Mouse (Mus musculus) layer of hippocampus, postnatal 36 days (tissue): ENCODE results near the gene Ptp4a2. TPM values are rescaled to one million over a fixed set of nuclear protein-coding genes. Genes with fewer than 3 reads are reported as not detected.
"Not testable (repeated sequence)": the region's sequence is repeated elsewhere in the genome, so short reads cannot be mapped to it uniquely, and the experiment has no call there.

ENCODE experiments used
- DNase-seq, 2 experiments: peaks; one replicate each; pipeline ENCODE4 v3.0.0; 2022
- total RNA-seq, 2 experiments: library from RNA; stranded (reverse); gene quantifications; 2 replicates each; pipeline ENCODE4 v1.2.3; 2021

The Ptp4a2 gene
- total RNA-seq, 2 experiments from 2014 or later: 139 to 141 TPM

DNA sequence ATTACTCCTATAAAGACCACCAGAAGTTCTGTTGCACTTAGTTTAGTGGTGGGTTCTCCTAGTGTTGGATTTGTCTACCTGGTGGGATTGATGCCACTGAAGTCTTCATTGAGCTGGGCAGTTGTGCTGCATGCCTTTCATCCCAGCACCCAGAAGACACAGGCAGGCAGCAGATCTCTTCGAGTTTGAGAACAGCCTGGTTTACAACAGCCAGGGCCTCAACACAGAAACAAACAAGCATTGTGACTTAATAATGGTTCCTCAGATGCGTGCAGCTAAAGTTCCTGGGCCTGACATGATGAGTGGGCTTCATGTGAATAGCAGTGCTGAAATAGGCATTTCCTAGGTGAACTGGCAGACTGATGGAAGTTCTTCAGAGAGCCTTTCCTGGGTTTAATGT is 42.0 kb downstream of the Ptp4a2 start:
- no peak for DNase-seq

DNA sequence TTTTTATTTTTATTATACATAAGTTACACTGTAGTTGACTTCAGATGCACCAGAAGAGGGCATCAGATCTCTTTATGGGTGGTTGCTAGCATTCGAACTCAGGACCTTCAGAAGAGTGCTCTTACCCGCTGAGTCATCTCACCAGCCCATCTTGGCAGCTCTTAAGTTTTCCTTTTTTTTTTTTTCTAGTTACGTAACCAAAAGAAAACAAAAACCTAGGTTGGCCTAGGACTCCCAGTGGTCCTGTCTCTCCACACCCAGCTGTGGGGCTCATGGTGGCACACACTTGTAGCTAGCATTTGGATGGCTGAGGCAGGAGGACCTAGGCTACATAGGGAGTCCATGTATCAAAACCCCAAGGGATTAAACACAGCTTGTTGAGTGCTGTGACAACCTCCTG is 43.0 kb downstream of the Ptp4a2 start:
- DNase-seq: no peak

DNA sequence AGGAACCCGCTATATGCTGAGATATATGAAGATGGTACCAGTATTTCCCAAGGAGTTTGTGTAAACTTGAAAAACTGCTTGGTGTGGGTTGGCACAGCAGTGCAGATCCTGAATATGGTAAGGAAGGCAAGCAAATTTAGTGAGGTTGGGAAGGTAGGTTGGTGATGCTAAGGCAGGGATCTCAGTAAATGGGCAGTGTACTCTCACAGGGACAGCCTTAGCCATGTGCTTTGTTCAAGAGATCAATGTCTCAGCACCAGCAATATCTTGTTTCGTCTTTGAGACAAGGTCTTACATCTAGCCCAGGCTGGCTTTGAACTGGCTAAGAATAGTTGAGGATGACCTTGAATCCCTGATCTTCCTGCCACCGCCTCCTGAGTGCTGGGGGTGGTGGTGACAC is 43.6 kb downstream of the Ptp4a2 start:
- DNase-seq: no peak

DNA sequence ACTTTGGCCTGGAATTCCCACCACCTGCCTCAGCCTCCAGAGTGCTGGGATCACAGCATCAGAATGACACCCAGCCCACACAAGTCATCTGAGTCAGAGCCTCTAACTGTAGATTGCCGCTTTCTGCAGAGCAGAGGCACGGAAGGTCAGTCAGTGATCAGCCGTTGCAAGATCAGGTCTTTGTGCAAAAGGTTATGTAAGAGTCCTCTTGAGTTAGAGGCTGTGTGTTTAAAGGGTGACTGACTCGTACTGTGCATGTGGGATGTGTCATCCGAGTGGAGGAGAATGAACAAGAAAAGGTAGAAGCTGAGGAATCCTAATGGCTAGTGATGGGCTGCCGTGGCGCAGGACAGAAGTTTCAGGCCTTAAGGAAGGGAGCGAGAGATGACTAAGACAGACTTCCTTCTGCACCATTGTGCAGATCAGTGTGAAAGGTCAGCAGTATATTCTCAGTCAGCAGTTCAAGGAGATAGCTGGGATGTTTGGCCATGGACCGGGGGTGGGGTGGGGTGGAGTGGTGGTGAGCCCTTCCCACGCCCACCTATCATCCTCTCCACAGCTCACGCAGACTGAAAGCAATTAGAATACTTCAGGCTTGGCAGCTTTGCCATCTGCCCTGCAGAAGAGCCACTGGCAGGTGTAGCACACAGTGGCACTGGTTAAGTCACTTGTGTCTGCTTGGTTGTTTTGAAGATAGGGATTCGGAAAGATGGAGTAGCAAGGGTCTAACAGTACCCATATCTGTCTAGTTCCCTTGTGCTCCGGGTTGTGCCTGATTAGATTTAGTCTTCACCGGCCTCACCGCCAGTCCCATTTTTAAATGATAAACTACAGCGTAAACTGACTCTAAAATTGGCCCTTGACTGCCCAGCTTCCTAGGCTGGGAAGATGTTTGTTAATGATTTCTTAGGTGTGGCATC is 44.3 kb downstream of the Ptp4a2 start:
- DNase-seq: no peak

DNA sequence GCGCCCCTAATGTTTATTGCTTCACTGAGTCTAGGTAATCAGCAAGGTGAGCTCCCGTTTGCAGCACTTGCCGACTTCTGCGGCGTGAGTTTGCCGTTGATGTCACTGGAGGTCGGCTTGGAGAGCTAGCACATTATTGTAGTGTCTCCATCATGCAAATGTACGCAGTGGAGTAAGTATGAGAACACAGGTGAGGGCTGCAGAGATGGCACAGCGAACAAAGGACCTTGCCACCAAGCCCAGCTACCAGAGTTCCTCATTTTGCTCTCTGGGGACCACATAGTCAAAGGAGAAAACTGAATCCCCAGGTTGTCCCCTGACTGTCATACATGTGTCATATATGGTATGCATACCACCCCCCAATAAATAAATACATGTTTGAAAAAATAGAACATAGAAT is 49.4 kb downstream of the Ptp4a2 start:
- DNase-seq: no peak

DNA sequence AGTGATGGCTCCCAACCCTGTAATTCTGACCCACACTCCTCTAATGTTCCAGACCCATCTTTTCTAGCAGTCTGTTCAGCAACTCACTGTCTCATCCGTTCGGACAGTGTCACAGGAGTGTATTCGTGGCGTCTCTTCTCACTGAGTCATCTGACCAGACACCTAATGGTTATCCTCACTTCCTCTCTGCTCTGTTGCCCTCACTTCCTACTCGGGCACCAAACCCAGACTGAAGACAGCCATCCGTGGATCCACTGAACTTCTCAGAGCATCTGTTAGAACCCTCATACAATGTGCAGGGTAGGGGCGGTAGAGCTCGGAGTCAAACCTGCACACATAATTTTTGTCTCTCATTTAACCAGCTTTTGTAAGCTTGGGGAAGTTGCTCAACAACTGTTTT is 50.4 kb downstream of the Ptp4a2 start:
- no peak for DNase-seq

DNA sequence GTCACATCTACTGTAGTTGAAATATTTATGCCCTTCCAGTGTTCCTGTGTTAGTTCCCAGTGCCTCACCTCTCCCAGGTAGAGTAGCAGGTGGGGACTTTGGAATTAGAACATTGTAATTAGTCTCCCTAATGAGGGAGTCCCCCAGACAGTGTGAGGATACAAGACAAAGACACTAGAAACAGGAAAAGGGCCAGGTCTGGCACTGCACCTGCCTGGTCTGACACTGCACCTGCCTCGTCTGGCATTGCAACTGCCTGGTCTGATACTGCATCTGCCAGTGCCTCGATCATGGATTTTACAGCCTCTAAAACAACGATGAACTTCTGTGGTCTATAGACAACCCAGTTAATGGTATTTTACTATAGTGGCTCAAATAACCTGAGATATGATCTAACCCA is 51.3 kb downstream of the Ptp4a2 start:
- DNase-seq: no peak

DNA sequence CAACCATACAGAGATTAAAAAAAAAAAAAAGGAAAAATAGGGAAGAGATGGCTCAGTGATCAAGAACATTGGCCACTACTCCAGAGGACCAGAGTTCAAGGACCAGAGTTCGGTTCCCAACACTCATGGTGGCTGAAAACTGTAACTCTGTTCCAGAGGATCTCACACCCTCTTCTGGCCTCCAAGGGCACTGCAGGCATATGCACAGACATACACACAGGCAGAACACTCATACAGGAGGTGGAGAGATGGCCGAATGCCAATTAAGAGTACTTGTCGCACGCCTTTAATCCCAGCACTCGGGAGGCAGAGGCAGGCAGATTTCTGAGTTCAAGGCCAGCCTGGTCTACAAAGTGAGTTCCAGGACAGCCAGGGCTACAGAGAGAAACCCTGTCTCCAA is 55.2 kb downstream of the Ptp4a2 start:
- DNase-seq: not testable (repeated sequence)

DNA sequence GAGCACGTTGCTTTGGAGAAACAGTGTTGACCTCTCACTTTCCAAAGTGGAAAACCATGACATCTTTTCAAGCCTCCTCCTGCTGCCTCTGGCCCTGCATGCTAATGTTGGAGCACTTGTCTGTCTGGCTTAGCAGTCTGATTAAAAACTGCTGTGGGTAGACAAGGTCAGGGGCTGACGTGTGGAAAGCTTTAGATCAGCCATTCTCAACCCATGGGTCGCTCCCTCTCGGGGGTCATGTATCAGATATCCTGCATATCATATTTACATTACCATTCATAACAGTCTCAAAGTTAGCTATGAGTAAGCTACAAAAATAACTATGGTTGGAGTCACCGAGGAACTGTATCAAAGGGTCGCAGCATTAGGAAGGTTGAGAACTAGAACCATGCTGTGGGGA is 57.2 kb downstream of the Ptp4a2 start:
- no peak for DNase-seq

DNA sequence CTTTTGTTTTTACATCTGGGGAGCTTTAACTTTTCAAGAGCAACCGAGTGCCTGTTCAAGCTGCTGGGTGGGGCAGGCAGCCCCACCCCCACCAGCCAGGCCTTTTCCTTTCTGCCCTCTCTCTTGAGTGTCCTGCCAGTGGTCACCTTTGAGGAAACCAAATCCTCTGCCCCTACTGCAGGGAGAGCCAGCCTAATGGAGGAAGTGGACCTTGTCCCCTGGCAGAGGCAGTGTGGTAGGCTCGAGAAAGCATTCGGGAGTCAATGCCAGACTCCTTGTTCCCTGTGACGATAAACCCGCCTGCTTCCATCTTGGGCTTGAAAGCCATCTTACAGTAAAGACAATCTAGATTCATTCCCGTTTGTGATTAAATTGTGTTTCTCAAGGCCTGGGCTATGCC is 59.5 kb downstream of the Ptp4a2 start:
- DNase-seq: no peak

DNA sequence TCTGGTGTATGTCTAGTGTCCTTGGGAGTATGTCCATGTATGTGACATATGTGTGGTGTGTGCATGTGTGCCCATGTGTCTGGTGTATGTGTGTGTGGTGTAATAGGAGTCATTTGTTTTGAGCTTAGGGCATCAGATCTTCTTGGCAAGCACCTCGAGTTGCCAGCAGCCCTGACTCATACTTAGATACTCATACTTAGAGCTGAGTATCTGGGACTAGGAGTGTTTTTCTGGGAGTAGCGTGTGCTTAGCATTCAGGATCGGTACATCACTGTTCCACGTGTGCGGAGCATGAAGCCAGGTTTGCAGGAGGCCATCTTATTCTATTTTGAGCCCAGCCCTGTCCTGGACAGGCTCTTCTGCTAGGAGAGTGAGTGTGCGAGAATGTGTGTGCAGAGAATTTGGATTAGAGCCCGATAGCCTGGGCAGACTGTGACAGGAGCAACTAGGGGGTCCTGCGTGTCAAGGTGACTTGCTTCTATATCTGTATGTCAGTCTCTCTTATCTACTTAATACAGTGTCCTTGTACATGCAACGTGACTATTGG is 61.4 kb downstream of the Ptp4a2 start:
- no peak for DNase-seq

DNA sequence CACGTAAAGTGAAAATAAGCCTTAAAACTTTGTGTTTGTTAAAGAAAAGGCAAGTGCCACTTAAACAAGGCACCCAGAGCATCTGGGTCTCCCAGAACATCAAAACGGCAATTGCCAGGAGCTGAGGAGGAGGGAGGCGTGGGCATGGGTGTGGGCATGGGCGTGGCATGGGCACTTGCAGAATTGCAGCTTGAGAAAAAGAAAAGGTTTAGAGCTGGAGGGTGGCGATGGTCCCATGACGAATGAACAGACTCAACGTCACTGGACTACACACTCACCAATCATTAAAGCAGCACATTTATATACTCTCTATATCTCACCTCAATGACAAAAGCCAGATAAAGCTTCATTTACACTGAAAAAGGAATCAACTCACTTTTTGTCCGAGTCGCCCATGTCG is 63.8 kb downstream of the Ptp4a2 start:
- no peak for DNase-seq

DNA sequence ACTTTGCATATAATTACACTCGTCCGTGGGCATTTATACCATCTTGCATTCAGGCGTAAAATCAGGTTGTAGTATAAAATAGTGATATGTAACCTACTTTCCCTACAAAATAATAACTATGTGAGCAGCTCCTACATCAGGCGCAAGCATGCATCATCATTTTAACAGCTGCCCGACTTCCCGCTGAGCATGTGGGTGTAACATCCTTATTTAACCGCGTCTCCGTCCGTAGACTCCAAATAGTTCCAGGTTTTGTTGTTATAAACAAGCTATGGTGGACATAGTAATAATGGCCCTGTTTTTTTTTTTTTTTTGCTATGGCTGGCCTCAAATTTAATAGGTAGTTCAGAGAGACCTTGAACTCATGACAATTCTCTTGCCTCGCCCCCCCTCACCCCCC is 64.4 kb downstream of the Ptp4a2 start:
- no peak for DNase-seq

DNA sequence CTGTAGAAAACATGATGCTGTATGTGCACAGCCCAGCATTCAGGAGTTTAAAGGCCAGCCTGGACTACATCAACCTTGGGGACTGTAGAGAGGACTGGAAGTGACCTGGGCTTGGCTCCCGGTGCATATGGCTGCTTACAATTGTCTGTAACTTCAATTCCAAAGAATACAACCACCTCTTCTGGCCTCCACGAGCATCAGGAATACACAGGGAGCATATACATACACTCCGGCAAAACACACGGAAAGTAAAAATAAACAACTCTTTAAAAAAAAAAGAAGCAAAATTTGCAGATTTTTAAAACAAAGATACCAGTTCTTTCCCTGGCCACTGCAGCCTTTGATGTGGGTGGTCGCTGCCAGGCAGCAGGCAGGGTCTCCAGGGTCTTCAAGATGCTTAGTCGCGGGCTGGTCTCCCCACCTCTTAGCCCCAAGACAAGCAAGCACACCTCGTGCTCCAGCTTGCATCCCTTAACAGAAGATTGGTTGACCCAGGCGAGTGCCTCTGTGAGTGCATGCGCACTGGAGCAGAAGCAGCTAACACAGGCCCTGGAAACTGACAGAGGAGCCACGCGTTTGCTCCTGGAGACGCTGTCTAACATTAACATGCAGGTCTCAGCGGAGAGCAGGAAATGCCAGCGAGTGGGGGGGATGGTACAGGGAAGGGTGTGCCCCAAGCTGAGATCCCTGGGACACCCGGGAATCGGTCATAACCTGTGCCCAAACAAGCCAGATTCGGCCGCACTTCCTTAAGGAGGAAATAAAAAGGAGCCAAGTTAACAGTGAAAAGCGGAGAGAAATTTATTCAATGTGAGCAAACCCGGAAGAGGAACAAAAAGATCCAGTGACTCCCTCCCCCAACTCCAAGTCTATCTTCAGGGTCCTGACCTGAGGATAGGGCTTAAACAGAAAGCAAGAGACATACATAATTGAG is 66.1 kb downstream of the Ptp4a2 start:
- DNase-seq: peak; percentile 62 to 66

DNA sequence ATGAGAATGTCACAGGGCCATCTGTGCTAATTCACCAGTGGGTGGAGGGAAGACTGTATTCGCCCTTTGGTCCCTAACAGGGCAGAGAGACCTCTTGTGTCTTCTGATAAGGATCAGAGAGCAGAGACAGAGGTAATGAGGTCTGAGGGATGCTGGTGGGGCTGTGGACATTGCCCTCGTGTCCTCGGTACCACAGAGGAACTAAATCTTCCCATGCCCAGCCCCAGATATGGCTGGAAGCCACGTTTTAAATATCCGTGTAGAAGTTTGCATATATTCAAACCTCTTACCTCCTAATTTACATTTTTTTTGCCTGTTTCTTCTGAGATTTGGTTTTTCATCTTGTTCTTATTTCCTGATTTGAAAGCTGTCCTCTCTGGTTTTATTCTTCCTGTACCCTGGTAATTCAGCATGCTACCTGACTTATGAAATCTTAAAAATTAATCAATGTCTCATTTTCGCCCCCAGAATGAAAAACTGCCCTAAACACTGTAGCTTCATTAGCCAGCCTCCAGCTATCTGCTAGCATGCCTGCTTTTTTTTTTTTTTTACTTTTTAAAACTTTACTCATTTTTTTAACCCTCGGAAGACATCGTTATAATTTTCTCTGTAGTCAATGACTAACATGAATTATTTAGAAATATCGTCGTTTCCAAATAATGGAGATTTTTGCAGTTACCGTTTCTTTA is 67.1 kb downstream of the Ptp4a2 start:
- DNase-seq: no peak

DNA sequence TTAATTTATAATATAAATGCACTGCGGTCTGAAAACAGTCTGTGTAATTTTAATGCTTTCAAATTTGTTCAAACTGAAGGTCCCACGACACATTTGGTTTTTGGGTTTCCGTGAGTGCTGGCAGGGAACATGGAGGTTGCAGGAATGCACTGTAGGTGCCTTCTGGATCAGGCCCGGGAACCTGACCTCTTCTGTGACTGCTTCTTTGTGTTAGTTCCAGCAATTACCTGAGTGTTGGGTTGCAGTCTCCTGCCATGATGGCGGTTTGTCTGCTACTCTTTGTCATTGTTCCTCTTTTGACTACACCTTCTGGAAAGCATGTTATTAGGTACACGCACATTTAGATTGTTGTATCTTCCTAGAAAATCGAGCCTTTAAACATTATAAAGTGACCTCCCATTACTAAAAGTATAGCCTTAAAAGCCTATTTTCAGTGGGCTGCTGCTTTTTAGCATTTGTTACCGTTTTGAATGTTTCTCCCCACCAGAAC is 67.7 kb downstream of the Ptp4a2 start:
- DNase-seq: no peak

DNA sequence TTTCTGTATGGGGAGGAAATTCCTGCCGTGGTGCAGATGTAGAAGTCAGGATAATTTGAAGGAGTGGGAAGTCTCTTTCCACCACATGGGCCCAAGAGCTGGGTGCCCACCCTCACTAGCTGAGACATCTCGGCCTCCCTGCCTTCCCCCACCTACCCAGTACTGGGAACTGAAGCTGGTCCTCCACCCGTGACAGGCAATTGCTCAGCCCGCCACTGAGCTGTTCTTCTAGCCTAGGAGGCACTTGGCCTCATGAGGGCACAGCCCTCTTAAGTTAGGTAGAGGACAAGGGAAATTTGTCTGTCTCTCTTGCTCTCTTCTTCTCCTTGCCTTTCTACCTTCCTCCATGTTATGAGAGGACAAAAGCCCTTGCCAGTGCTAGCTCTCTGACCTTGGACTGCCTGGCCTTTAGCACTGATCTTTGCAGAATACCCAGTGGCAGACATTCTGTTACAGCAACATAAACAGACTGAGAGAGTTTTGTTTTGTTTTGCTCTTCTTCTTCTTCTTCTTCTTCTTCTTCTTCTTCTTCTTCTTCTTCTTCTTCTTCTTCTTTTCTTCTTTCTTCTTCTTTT is 68.3 kb downstream of the Ptp4a2 start:
- DNase-seq: no peak

DNA sequence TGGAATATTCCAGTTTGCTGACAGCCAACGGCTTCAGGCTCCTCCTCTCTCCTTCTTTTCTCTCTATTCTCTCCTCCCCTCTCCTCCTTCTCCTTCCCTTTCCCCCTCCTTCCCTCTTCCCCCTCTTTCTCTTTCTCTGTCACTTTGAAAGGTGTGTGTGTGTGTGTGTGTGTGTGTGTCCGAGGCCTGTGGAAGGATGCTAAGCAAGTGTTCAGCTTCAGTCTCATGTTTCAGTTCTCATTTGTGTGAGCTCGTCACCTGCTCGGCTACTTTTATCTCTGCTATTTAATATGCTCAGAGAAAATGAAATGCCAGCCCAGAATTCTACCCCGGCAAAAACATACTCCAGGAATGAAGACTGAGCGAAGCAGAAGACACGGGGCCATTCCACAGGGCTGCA is 69.6 kb downstream of the Ptp4a2 start:
- no peak for DNase-seq

DNA sequence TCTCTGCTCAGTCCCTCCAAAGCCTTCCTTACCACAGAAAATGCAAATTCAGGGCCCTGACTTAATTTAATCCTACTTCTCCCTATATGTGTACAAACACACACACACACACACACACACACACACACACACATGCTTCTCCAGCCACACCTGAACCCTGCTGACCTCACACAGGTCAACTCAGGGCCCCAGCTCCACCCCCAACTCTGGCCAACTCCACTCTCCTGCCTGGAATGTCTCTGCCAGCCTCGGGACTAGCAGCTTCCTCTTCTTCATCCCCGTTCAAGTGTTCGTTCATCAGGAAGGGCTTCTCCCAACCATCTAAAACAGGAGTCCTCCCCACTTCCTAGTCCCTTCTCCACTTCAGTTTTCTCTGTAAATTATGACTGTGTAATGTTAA is 70.6 kb downstream of the Ptp4a2 start:
- no peak for DNase-seq

DNA sequence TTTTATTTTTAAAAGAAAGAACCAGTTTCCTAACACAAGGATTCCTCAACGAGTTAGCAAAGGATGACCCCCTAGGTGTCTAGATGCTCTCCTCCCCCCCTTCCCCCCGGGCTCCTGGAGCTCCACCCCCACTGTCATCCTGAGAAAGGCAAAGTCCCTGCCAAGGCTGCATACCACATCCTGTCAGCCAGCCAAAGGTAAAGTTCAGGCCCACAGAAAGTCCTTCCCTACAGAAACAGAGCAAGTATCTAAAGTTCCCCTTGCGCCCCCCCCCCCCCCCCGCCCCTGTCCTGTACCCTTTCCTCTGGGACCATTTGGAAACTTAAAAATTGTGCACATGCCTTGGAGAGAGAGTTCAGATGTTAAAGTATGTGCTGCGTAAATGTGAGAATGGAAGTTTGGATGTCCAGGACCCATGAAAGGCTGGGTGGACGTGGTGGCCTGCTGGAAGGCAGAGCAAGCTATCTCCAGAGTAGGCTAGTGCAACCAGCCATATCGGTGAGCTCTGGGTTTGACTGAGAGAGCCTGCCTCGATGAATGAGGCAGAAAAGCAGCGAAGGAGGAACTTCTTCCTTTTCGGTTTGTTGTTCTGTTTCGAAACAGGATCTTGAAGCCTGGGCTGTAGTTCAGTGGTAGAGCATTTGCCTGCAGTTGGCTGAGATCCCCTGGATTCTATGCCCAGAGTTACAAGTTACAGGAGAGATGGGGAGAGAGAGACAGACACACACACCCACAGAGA is 71.7 kb downstream of the Ptp4a2 start:
- peak; percentile 41 to 46 for DNase-seq
